Mouse (Mus musculus): Measurements from ENCODE around the gene Kif5a. TPM values are rescaled to one million over a fixed set of nuclear protein-coding genes. Genes with fewer than 3 reads are reported as not detected.
A peak's percentile ranks its signal among the peaks of the same experiment; 100 is the strongest.

Kif5a gene
- polyA plus RNA-seq, 2 experiments: 2.8 to 9.7 TPM

DNA sequence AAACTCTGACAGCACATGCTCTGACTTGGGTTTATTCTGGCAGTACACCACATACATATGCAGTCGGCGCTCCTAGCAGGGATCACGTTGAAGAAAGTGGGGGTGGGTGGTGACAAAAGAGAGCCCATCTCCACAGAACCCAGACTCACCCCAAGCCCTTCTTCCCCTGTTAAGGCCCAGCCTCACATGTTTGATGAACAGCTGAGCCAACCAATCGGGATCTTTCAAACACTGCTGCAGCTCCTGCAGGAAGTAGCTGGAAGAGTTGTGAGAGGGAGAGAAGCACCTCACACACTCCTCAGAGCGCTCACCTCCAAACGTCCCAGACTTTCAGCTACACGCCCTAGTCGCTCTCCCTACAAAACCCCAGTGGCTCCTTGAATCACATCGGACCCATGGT is 78.0 kb downstream of the Kif5a start:
- TF ChIP-seq POLR2A (IDR thresholded peaks at IDR 0.05; ENCODE audit: borderline replicate concordance, extremely low read depth, insufficient read depth, insufficient read length): no peak
- WGBS: 77% methylated on average over 9 of the region's 9 CpGs
- no peak overlapping the region for H3K4me3 ChIP-seq (replicated peaks; ENCODE audit: low read length)
- H3K9ac ChIP-seq (ENCODE audit: low read depth, low read length, severe bottlenecking): no peak overlapping the region
- no peak overlapping the region for H3K4me2 ChIP-seq (replicated peaks; ENCODE audit: low read depth, low read length, severe bottlenecking)
- peaks cover 53% of the 10 kb centered on the region for H3K36me3 ChIP-seq (ENCODE audit: control insufficient read depth, insufficient read depth, low read length)
- no peaks in the 10 kb centered on the region for H3K9me3 ChIP-seq (ENCODE audit: control insufficient read depth, low read length)
- no peak for ATAC-seq (ENCODE audit: low FRiP score, low read depth)
- H3K4me1 ChIP-seq (ENCODE audit: control insufficient read depth, insufficient read depth, low read length): peaks cover 17% of the 10 kb centered on the region
- no peak overlapping the region for H3K27ac ChIP-seq (replicated peaks; ENCODE audit: low read depth, low read length)
- H3K27me3 ChIP-seq (ENCODE audit: control insufficient read depth, insufficient read depth, low read length): peaks cover 9% of the 10 kb centered on the region
- DNase-seq (ENCODE audit: low spot score): no peak

- peaks cover 53% of the 10 kb centered on the region for H3K36me3 ChIP-seq (ENCODE audit: control insufficient read depth, insufficient read depth, low read length)
- DNase-seq (ENCODE audit: low spot score): no peak
These were observed 79.4 kb downstream of the Kif5a start for GRCm38 (mm10) chr10:127183759-127184158.

GRCm38 (mm10) chr10:127182624-127183023 is 80.5 kb downstream of the Kif5a start:
- no peaks in the 10 kb centered on the region for H3K9me3 ChIP-seq (ENCODE audit: control insufficient read depth, low read length)
- H3K27me3 ChIP-seq (ENCODE audit: control insufficient read depth, insufficient read depth, low read length): peaks cover 33% of the 10 kb centered on the region
- no peak overlapping the region for H3K4me3 ChIP-seq (replicated peaks; ENCODE audit: low read length)
- H3K4me2 ChIP-seq (replicated peaks; ENCODE audit: low read depth, low read length, severe bottlenecking): no peak overlapping the region
- peaks cover 53% of the 10 kb centered on the region for H3K36me3 ChIP-seq (ENCODE audit: control insufficient read depth, insufficient read depth, low read length)
- H3K9ac ChIP-seq (ENCODE audit: low read depth, low read length, severe bottlenecking): no peak overlapping the region
- no peak for TF ChIP-seq POLR2A (IDR thresholded peaks at IDR 0.05; ENCODE audit: borderline replicate concordance, extremely low read depth, insufficient read depth, insufficient read length)
- H3K4me1 ChIP-seq (ENCODE audit: control insufficient read depth, insufficient read depth, low read length): peaks cover 22% of the 10 kb centered on the region
- no peak overlapping the region for H3K27ac ChIP-seq (replicated peaks; ENCODE audit: low read depth, low read length)
- no peak for DNase-seq (ENCODE audit: low spot score)
- ATAC-seq (ENCODE audit: low FRiP score, low read depth): no peak
- WGBS: 86% methylated on average over 4 of the region's 4 CpGs

More at GRCm38 (mm10) chr10:127183759-127184158, 79.4 kb downstream of the Kif5a start:
- H3K27ac ChIP-seq (replicated peaks; ENCODE audit: low read depth, low read length): no peak overlapping the region
- peaks cover 17% of the 10 kb centered on the region for H3K4me1 ChIP-seq (ENCODE audit: control insufficient read depth, insufficient read depth, low read length)
- ATAC-seq (ENCODE audit: low FRiP score, low read depth): no peak
- H3K4me2 ChIP-seq (replicated peaks; ENCODE audit: low read depth, low read length, severe bottlenecking): no peak overlapping the region
- TF ChIP-seq POLR2A (IDR thresholded peaks at IDR 0.05; ENCODE audit: borderline replicate concordance, extremely low read depth, insufficient read depth, insufficient read length): no peak
- no peak overlapping the region for H3K4me3 ChIP-seq (replicated peaks; ENCODE audit: low read length)
- WGBS: 17% methylated on average over 16 of the region's 20 CpGs
- no peak overlapping the region for H3K9ac ChIP-seq (ENCODE audit: low read depth, low read length, severe bottlenecking)
- peaks cover 22% of the 10 kb centered on the region for H3K27me3 ChIP-seq (ENCODE audit: control insufficient read depth, insufficient read depth, low read length)
- H3K9me3 ChIP-seq (ENCODE audit: control insufficient read depth, low read length): no peaks in the 10 kb centered on the region

GRCm38 (mm10) chr10:127181566-127181965 is 81.6 kb downstream of the Kif5a start:
- peaks cover 19% of the 10 kb centered on the region for H3K4me1 ChIP-seq (ENCODE audit: control insufficient read depth, insufficient read depth, low read length)

GRCm38 (mm10) chr10:127180695-127181047 is 82.5 kb downstream of the Kif5a start:
- WGBS: 22% methylated on average over 3 of the region's 3 CpGs
- TF ChIP-seq POLR2A (IDR thresholded peaks at IDR 0.05; ENCODE audit: borderline replicate concordance, extremely low read depth, insufficient read depth, insufficient read length): no peak
- DNase-seq (ENCODE audit: low spot score) (no peak), ATAC-seq (ENCODE audit: low FRiP score, low read depth) (no peak)
- Histone ChIP-seq H3K9me3 (ENCODE audit: control insufficient read depth, low read length) (no peaks in the 10 kb centered on the region), H3K4me1 (ENCODE audit: control insufficient read depth, insufficient read depth, low read length) (peaks cover 19% of the 10 kb centered on the region), H3K27me3 (ENCODE audit: control insufficient read depth, insufficient read depth, low read length) (peaks cover 46% of the 10 kb centered on the region), H3K4me2 (replicated peaks; ENCODE audit: low read depth, low read length, severe bottlenecking) (peak overlapping the region; percentile 45), H3K9ac (ENCODE audit: low read depth, low read length, severe bottlenecking) (no peak overlapping the region), H3K27ac (replicated peaks; ENCODE audit: low read depth, low read length) (no peak overlapping the region), H3K36me3 (ENCODE audit: control insufficient read depth, insufficient read depth, low read length) (peaks cover 37% of the 10 kb centered on the region), H3K4me3 (replicated peaks; ENCODE audit: low read length) (peak overlapping the region; percentile 22; the same call in 1 of the 2 replicates)

More at GRCm38 (mm10) chr10:127181566-127181965, 81.6 kb downstream of the Kif5a start:
- TF ChIP-seq POLR2A (IDR thresholded peaks at IDR 0.05; ENCODE audit: borderline replicate concordance, extremely low read depth, insufficient read depth, insufficient read length): no peak
- Histone ChIP-seq H3K4me3 (replicated peaks; ENCODE audit: low read length) (no peak overlapping the region), H3K4me2 (replicated peaks; ENCODE audit: low read depth, low read length, severe bottlenecking) (no peak overlapping the region), H3K27me3 (ENCODE audit: control insufficient read depth, insufficient read depth, low read length) (peaks cover 42% of the 10 kb centered on the region), H3K9me3 (ENCODE audit: control insufficient read depth, low read length) (no peaks in the 10 kb centered on the region), H3K36me3 (ENCODE audit: control insufficient read depth, insufficient read depth, low read length) (peaks cover 46% of the 10 kb centered on the region), H3K9ac (ENCODE audit: low read depth, low read length, severe bottlenecking) (no peak overlapping the region), H3K27ac (replicated peaks; ENCODE audit: low read depth, low read length) (no peak overlapping the region)
- no peak for DNase-seq (ENCODE audit: low spot score)
- 87% methylated on average over 6 of the region's 6 CpGs for WGBS
- no peak for ATAC-seq (ENCODE audit: low FRiP score, low read depth)
